Comparison of ENCODE assay signal across 8 mouse cellular contexts in the genomic region with DNA sequence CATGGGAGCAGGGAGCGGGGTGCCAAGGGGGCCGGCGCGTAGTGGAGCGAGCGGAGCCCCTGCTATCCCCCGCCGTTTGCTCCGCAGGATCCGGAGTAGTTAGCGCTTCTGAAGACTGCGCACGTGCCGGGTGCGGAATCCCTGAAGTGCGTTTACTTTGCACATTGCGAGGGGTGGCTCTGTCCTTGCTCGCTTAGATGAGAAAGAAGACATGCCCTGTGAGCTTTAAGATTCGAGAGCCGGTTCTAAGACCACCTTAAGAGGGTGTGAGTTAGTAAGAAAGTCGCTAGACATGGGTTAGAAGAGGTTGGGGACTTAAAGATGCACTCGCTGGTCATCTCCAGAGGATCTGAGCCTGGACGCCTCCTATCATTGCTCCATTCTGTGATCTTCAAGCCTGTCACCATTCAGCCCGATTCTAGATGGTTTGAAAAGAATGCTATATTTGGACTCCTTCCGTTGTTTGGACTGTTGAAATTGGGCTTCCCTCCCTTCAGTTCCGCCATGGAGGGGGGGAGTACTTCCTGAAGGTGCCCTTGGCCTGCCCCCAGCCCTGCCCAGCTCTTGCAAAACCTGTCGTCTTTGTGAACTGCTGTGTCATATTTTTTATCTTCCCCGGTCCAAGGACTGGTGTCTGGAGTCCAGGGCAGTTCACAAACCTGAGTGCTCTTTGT. TPM values are rescaled to one million over a fixed set of nuclear protein-coding genes. Genes with fewer than 3 reads are reported as not detected.
DNase-seq lines count a peak whose midpoint lies in the region; ATAC-seq and TF ChIP-seq lines count a peak whose summit lies in the region.

No protein-coding gene starts in this region.

- H3K4me1 ChIP-seq in G1E (ENCODE audit: insufficient read depth, low read depth, low read length) = peaks cover 49% of the 10 kb centered on the region
- peaks cover 4% of the 10 kb centered on the region for H3K4me1 ChIP-seq in heart, adult 2 months (ENCODE audit: control insufficient read depth, insufficient read depth, low read length)
- H3K4me1 ChIP-seq in lung, embryonic 15.5 days = peaks cover 31% of the 10 kb centered on the region
- H3K4me1 ChIP-seq in neural tube, embryonic 15.5 days = peaks cover 41% of the 10 kb centered on the region

- peak overlapping the region; percentile 84 for H3K4me2 ChIP-seq in lung, embryonic 15.5 days
- peak overlapping the region; percentile 92 for H3K4me2 ChIP-seq in neural tube, embryonic 15.5 days

- no peaks in the 10 kb centered on the region for H3K9me3 ChIP-seq in G1E (replicated peaks)
- H3K9me3 ChIP-seq in lung, embryonic 15.5 days = no peaks in the 10 kb centered on the region
- H3K9me3 ChIP-seq in neural tube, embryonic 15.5 days (replicated peaks) = no peaks in the 10 kb centered on the region

- H3K36me3 ChIP-seq in G1E (replicated peaks) = peaks cover 64% of the 10 kb centered on the region
- H3K36me3 ChIP-seq in heart, adult 2 months (ENCODE audit: control insufficient read depth, insufficient read depth, low read length) = peaks cover 3% of the 10 kb centered on the region
- H3K36me3 ChIP-seq in lung, embryonic 15.5 days = peaks cover 33% of the 10 kb centered on the region
- peaks cover 23% of the 10 kb centered on the region for H3K36me3 ChIP-seq in neural tube, embryonic 15.5 days

- TF ChIP-seq CTCF in G1E (IDR thresholded peaks at IDR 0.05; ENCODE audit: low read depth, low read length) = no peak
- TF ChIP-seq CTCF in heart, adult 2 months (IDR thresholded peaks at IDR 0.05) = no peak

- intact Hi-C loops in heart, adult 2 months (cut with DNase I) = loop anchor here (2.0 to 5.0 kb wide), 2 partner anchors 55 to 131 kb away; no protein-coding TSS in a partner anchor

- H3K9ac ChIP-seq in heart, adult 2 months (ENCODE audit: low read depth, low read length) = peak overlapping the region; percentile 98
- peak overlapping the region; percentile 99 for H3K9ac ChIP-seq in lung, embryonic 15.5 days
- peak overlapping the region; percentile 92 for H3K9ac ChIP-seq in neural tube, embryonic 15.5 days (replicated peaks)

- ATAC-seq in G1E (ENCODE audit: extremely low read depth, insufficient number of reproducible peaks, low FRiP score, poor library complexity, severe bottlenecking) = peak; percentile 55
- no peak; the same call in 1 of the 2 replicates for ATAC-seq in lung, embryonic 15.5 days (ENCODE audit: borderline replicate concordance, extremely low read depth, low FRiP score, low TSS enrichment)
- peak; percentile 39 for ATAC-seq in neural tube, embryonic 15.5 days (ENCODE audit: low FRiP score)
- ATAC-seq in cerebellum, adult (ENCODE audit: insufficient number of reproducible peaks, low FRiP score, low TSS enrichment) = no peak

- 2% methylated on average over 28 of the region's 28 CpGs for WGBS in heart, adult 2 months
- WGBS in lung, embryonic 15.5 days = under 1% methylated on average over 28 of the region's 28 CpGs
- 2% methylated on average over 28 of the region's 28 CpGs for WGBS in neural tube, embryonic 15.5 days

- TF ChIP-seq EP300 in heart, adult 2 months (IDR thresholded peaks at IDR 0.05; ENCODE audit: insufficient read depth, low read depth, low read length) = no peak

- H3K27me3 ChIP-seq in G1E (ENCODE audit: insufficient read depth, low read length) = no peaks in the 10 kb centered on the region
- no peaks in the 10 kb centered on the region for H3K27me3 ChIP-seq in heart, adult 2 months (ENCODE audit: control insufficient read depth, insufficient read depth, low read length)
- H3K27me3 ChIP-seq in lung, embryonic 15.5 days = no peaks in the 10 kb centered on the region
- no peaks in the 10 kb centered on the region for H3K27me3 ChIP-seq in neural tube, embryonic 15.5 days (replicated peaks)

- H3K79me2 ChIP-seq in heart, adult 2 months (replicated peaks; ENCODE audit: control insufficient read depth, insufficient read depth, low read length) = peaks cover 4% of the 10 kb centered on the region

- H3K4me3 ChIP-seq in G1E (ENCODE audit: low read depth, low read length) = peak overlapping the region; percentile 98
- peak overlapping the region; percentile 92 for H3K4me3 ChIP-seq in heart, adult 2 months
- peak overlapping the region; percentile 100 for H3K4me3 ChIP-seq in lung, embryonic 15.5 days
- H3K4me3 ChIP-seq in neural tube, embryonic 15.5 days (replicated peaks) = peak overlapping the region; percentile 80

- peak overlapping the region; percentile 92 for H3K27ac ChIP-seq in heart, adult 2 months
- peak overlapping the region; percentile 96 for H3K27ac ChIP-seq in lung, embryonic 15.5 days
- peak overlapping the region; percentile 89 for H3K27ac ChIP-seq in neural tube, embryonic 15.5 days (replicated peaks)

- 0 out of 2 replicates have a peak, but pooled peaks have one; percentile 21 for TF ChIP-seq POLR2A in heart, adult 2 months (IDR thresholded peaks at IDR 0.05; ENCODE audit: insufficient read depth, low read depth, low read length)

- peak; percentile 54 for DNase-seq in G1E (ENCODE audit: low spot score)
- peak; percentile 83 for DNase-seq in adrenal gland, postnatal 10 days
- DNase-seq in heart, adult 2 months = peak; percentile 56 to 71
- peak; percentile 44 for DNase-seq in kidney, adult 18-20 months
- no peak for DNase-seq in right cerebral cortex, postnatal 25 days

RNA-seq across cellular contexts. Expression of gene Rab5if, which starts 0.7 kb away (rescaled TPM):
- 97.3 and 108 TPM in 2 replicates for total RNA-seq in G1E (2014; fragmentation: Nextera tagmentation)
- 210 and 302 TPM in 2 replicates for total RNA-seq in G1E (2017)
- 103 and 173 TPM in 2 replicates for polyA plus RNA-seq in G1E (2012)
- total RNA-seq in adrenal gland, postnatal 10 days (2021) = 100 to 1,000 TPM; 277 to 282 TPM
- total RNA-seq in heart, adult 2 months (2021) = 100 to 1,000 TPM; 104 to 116 TPM
- polyA plus RNA-seq in heart, adult 2 months (2012; rRNA removed) = 64.4 and 119 TPM in 2 replicates
- polyA plus RNA-seq in lung, embryonic 15.5 days (2015; fragmentation: Nextera tagmentation; extraction: Ambion mirVana) = 186 and 190 TPM in 2 replicates
- 152 TPM in 2 replicates for polyA plus RNA-seq in neural tube, embryonic 15.5 days (2015; fragmentation: Nextera tagmentation; extraction: Ambion mirVana)

RNA-seq across cellular contexts. Expression of gene 4930518I15Rik, which starts 5.9 kb away (rescaled TPM):
- total RNA-seq in G1E (2014; fragmentation: Nextera tagmentation) (4.2 and 6.8 TPM in 2 replicates), G1E (2017) (1.6 and 1.9 TPM in 2 replicates)
- polyA plus RNA-seq in G1E (2012) = 0.09 TPM in 2 replicates
- 1 to 10 TPM; 2.0 to 4.0 TPM for total RNA-seq in adrenal gland, postnatal 10 days (2021)
- total RNA-seq in heart, adult 2 months (2021) = under 1 TPM; 0.55 to 0.84 TPM
- polyA plus RNA-seq in heart, adult 2 months (2012; rRNA removed) = 0.59 and 1.7 TPM in 2 replicates
- 6.0 and 7.5 TPM in 2 replicates for polyA plus RNA-seq in lung, embryonic 15.5 days (2015; fragmentation: Nextera tagmentation; extraction: Ambion mirVana)
- 7.6 and 8.9 TPM in 2 replicates for polyA plus RNA-seq in neural tube, embryonic 15.5 days (2015; fragmentation: Nextera tagmentation; extraction: Ambion mirVana)

RNA-seq across cellular contexts. Expression of gene Sla2, which starts 23.4 kb away (rescaled TPM):
- total RNA-seq in G1E (2014; fragmentation: Nextera tagmentation) (0.83 TPM in 1 of 2 replicates, not detected in the other), G1E (2017) (0.98 and 1.0 TPM in 2 replicates)
- 0.62 and 0.83 TPM in 2 replicates for polyA plus RNA-seq in G1E (2012)
- under 1 TPM; 0.18 to 0.30 TPM for total RNA-seq in adrenal gland, postnatal 10 days (2021)
- not detected for total RNA-seq in heart, adult 2 months (2021)
- polyA plus RNA-seq in heart, adult 2 months (2012; rRNA removed) = 0.33 TPM in 1 of 2 replicates, not detected in the other
- 0.38 and 2.4 TPM in 2 replicates for polyA plus RNA-seq in lung, embryonic 15.5 days (2015; fragmentation: Nextera tagmentation; extraction: Ambion mirVana)
- 0.22 and 7.3 TPM in 2 replicates for polyA plus RNA-seq in neural tube, embryonic 15.5 days (2015; fragmentation: Nextera tagmentation; extraction: Ambion mirVana)

RNA-seq across cellular contexts. Expression of gene Tgif2, which starts 23.8 kb away (rescaled TPM):
- total RNA-seq in G1E (2014; fragmentation: Nextera tagmentation) (22.8 and 25.7 TPM in 2 replicates), G1E (2017) (24.9 and 26.7 TPM in 2 replicates)
- polyA plus RNA-seq in G1E (2012) = 60.6 and 77.6 TPM in 2 replicates
- 1 to 10 TPM; 8.1 to 9.7 TPM for total RNA-seq in adrenal gland, postnatal 10 days (2021)
- total RNA-seq in heart, adult 2 months (2021) = under 1 TPM; 0.63 to 0.66 TPM
- polyA plus RNA-seq in heart, adult 2 months (2012; rRNA removed) = 0.76 and 1.2 TPM in 2 replicates
- 55.7 and 56.1 TPM in 2 replicates for polyA plus RNA-seq in lung, embryonic 15.5 days (2015; fragmentation: Nextera tagmentation; extraction: Ambion mirVana)
- polyA plus RNA-seq in neural tube, embryonic 15.5 days (2015; fragmentation: Nextera tagmentation; extraction: Ambion mirVana) = 10.3 and 16.5 TPM in 2 replicates

Comparison
In these comparisons a context has a peak if more than half of its experiments do, and no peak if none do; other contexts are left out.
1. ATAC-seq: peak in G1E (single experiment) and neural tube, embryonic 15.5 days (single experiment); none in lung, embryonic 15.5 days (single experiment) and cerebellum, adult (single experiment).
2. Peak in every context shown above with its lines, with median percentiles within 50 percentile points of each other: H3K4me3 ChIP-seq, H3K27ac ChIP-seq and H3K9ac ChIP-seq.